Mouse (Mus musculus) ES-Bruce4 (cell line): ENCODE measurements around the gene Vps37b.

Source experiments
- CTCF ChIP-seq: IDR thresholded peaks from one replicate; pipeline ENCODE4 v1.8.1; 2011; ENCODE audit warnings: low read depth, low read length
- POLR2A ChIP-seq: IDR thresholded peaks from one replicate; pipeline ENCODE4 v1.8.1; 2011; ENCODE audit warnings: low read length; ENCODE audit not compliant: insufficient read depth

DNA sequence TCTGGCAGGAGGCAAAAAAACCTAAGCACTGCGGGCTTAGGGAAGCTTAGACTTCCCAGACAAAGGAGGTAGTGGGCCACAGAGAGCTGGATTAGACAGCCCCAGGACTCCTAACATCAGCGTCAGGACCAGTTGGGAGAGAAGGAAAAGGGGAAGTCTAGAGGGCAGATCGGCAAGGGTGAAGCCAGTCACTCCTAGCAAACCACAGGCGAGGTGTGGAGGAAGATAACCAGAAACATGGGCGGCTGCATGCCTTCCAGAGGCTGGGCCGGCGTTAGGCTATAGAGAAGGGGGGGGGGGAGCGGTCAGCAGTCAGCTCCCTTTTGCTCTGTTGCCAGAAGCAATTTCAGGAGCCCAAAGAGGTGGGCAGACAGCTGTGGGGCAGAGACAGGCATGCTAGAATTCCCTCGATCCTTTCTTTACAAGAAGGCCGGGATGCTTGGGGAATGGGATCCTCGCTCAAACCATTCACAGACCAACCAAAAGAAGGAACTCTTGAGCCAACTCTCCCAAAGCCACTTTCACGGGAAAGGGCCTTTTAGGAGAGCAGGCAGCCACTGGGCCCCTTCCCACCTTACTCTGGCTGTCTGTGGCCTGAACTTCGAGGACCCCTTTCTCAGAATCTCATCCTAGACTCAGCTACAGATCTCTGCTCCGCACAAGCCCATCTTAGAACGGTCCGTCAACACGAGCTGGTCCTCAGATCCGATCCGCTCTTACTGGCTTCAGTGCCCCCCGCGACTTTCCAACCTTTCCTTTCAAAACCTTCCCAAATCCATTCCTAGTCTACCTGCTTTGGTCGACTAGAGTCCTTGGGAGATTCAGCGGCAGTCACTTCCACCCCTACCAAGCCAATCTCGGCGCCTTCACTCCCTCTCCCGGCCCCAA, 758 bp downstream of the Vps37b start:
- TF ChIP-seq CTCF (no peak), POLR2A (no peak)
